Mouse (Mus musculus): ENCODE measurements around the gene Fam84a.

DNA sequence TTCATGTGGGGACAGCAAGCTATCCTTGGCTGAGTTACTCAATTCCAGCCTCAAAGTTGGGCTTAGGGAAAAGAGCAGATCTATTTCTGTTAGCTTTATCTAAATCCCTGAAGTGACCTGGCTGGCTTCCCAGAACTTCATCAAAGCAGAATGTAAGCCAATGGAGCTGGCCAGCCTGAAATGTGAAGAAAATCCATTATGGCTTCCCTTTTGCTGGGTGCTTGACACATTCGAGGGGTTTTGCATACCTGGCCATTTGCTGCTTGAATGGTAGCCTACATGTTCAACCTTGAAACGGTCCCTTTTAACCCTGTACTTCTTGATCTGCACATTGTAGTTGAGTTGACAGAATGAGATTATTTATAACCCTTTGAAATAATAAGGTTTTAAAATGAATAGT, 13.9 kb upstream of the Fam84a start:
- TF ChIP-seq CTCF (IDR thresholded peaks at IDR 0.05; ENCODE audit: low read depth) = no peak
- TF ChIP-seq EP300 (optimal IDR thresholded peaks at IDR 0.05) = peak; percentile 42

Data from stomach, postnatal 0 days (tissue).